Comparison of ENCODE assay signal across 30 mouse cellular contexts in the genomic region with DNA sequence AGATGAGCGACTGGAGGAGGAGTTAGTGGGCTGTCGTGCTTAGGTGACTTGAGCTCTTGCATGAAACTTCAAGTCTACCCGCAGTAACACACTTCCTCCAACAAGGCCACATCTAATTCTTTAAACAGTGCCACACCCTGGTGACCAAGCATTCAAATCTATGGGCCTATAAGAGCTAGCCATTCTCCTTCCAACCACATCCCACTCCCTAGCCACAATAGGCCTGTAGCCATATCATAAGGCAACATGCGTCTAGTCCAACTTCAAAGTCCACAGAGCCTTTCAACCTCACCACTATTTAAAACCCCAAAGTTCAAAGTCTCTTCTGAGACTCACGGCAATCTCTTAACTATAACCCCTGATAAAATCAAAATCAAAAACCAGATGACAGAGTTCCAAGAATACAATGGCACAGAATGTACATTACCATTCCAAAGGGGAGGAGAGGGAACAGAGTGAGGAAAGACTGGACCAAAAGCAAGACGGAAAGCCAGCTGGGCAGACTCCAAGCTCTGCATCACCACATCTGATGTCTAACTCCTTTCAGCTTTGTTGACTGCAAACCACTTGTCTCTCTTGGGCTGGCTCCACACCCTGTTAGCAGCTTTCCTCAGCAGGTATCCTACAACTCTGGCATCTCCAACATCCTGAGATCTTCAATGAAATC. TPM values are rescaled to one million over a fixed set of nuclear protein-coding genes. Genes with fewer than 3 reads are reported as not detected.
DNase-seq lines count a peak whose midpoint lies in the region; ATAC-seq and TF ChIP-seq lines count a peak whose summit lies in the region.
"Had no signal": no experiment of that assay in that cellular context is flagged by ENCODE, and none has a peak within 500 bp of the region (broad histone marks: within the 10 kb centered on the region; RNA-seq: fewer than 3 reads in every experiment).

No protein-coding gene starts in this region.

- no peaks in the 10 kb centered on the region for H3K36me3 ChIP-seq in midbrain, postnatal 0 days (ENCODE audit: insufficient read depth, low read length)
- H3K36me3 ChIP-seq in midbrain, embryonic 16.5 days (ENCODE audit: control insufficient read depth, insufficient read depth, low read length), result no peaks in the 10 kb centered on the region
- no peaks in the 10 kb centered on the region for H3K36me3 ChIP-seq in thymus, adult 2 months (ENCODE audit: control insufficient read depth, insufficient read depth, low read length)
- H3K36me3 ChIP-seq: embryonic facial prominence, embryonic 15.5 days; forebrain, embryonic 15.5 days; heart, embryonic 15.5 days; limb, embryonic 10.5 days; midbrain, embryonic 10.5 days had no signal

- no peaks in the 10 kb centered on the region for H3K27me3 ChIP-seq in midbrain, postnatal 0 days (ENCODE audit: insufficient read depth, low read length)
- no peaks in the 10 kb centered on the region for H3K27me3 ChIP-seq in midbrain, embryonic 16.5 days (ENCODE audit: control insufficient read depth, insufficient read depth, low read depth, low read length)
- H3K27me3 ChIP-seq in thymus, adult 2 months (ENCODE audit: control insufficient read depth, insufficient read depth, low read length), result no peaks in the 10 kb centered on the region
- H3K27me3 ChIP-seq: embryonic facial prominence, embryonic 15.5 days; forebrain, embryonic 15.5 days; heart, embryonic 15.5 days had no signal

- WGBS in midbrain, postnatal 0 days, result 86% methylated on average over 6 of the region's 6 CpGs
- WGBS in midbrain, embryonic 16.5 days, result 79% methylated on average over 6 of the region's 6 CpGs
- WGBS in thymus, adult 2 months, result 16% methylated on average over 6 of the region's 6 CpGs

- no peak for TF ChIP-seq CTCF in midbrain, postnatal 0 days (IDR thresholded peaks at IDR 0.05)
- no peak for TF ChIP-seq CTCF in thymus, adult 2 months (IDR thresholded peaks at IDR 0.05; ENCODE audit: borderline replicate concordance, control insufficient read depth, extremely low read depth, insufficient read depth, low read length, poor library complexity)

- peak; percentile 44 to 64 for DNase-seq in cerebellum, postnatal 10 days
- no peak for DNase-seq in cerebellum, postnatal 4 days (ENCODE audit: low spot score in 2 of 2)
- peak; percentile 8 for DNase-seq in left cerebral cortex, postnatal 4 days
- DNase-seq in left cerebral cortex, postnatal 14 days (ENCODE audit: low spot score in 2 of 2), result no peak
- DNase-seq in skeletal muscle tissue, adult 2 months (ENCODE audit: low read depth, low spot score), result peak; percentile 3
- DNase-seq in midbrain, postnatal 0 days (ENCODE audit: low spot score), result no peak
- no peak for DNase-seq in thymus, adult 2 months
- DNase-seq: cerebellum, adult 18-20 months; cerebellum, postnatal 36 days; heart, postnatal 4 days; kidney, postnatal 4 days; layer of hippocampus, adult 9-11 months; liver; lung, adult 18-20 months; lung, postnatal 10 days; spleen, adult 18-20 months; thymus, adult 18-20 months; thymus, postnatal 4 days had no signal

- H3K4me2 ChIP-seq in midbrain, postnatal 0 days (ENCODE audit: low read depth, low read length, poor library complexity, severe bottlenecking), result no peak overlapping the region
- no peak overlapping the region for H3K4me2 ChIP-seq in midbrain, embryonic 16.5 days (ENCODE audit: low read length)
- H3K4me2 ChIP-seq: embryonic facial prominence, embryonic 15.5 days; forebrain, embryonic 15.5 days; heart, embryonic 15.5 days; hindbrain, embryonic 14.5 days had no signal

- no peak for ATAC-seq in midbrain, postnatal 0 days (ENCODE audit: low FRiP score)
- no peak for ATAC-seq in midbrain, embryonic 16.5 days
- ATAC-seq: forebrain, embryonic 15.5 days; inflammation-experienced regulatory T-cells, adult 6 months had no signal

- H3K4me3 ChIP-seq in midbrain, postnatal 0 days (ENCODE audit: low read depth, low read length), result no peak overlapping the region
- no peak overlapping the region for H3K4me3 ChIP-seq in midbrain, embryonic 16.5 days (ENCODE audit: low read depth, low read length)
- no peak overlapping the region for H3K4me3 ChIP-seq in thymus, adult 2 months (ENCODE audit: control insufficient read depth, insufficient read depth, low read length)
- H3K4me3 ChIP-seq: embryonic facial prominence, embryonic 15.5 days; forebrain, embryonic 15.5 days; heart, embryonic 15.5 days; left cerebral cortex, adult 2 months; limb, embryonic 10.5 days; midbrain, embryonic 10.5 days had no signal

- H3K9ac ChIP-seq in midbrain, postnatal 0 days (replicated peaks; ENCODE audit: low read length, poor library complexity, severe bottlenecking), result no peak overlapping the region
- no peak overlapping the region for H3K9ac ChIP-seq in midbrain, embryonic 16.5 days (ENCODE audit: low read depth, low read length)
- H3K9ac ChIP-seq: embryonic facial prominence, embryonic 15.5 days; forebrain, embryonic 15.5 days; heart, embryonic 15.5 days; hindbrain, embryonic 14.5 days had no signal

- intact Hi-C loops in left cerebral cortex, postnatal 4 days (cut with DNase I), result no loop called here
- intact Hi-C loops in left cerebral cortex, postnatal 14 days (cut with DNase I), result no loop called here

- H3K9me3 ChIP-seq in midbrain, postnatal 0 days (ENCODE audit: low read length), result no peaks in the 10 kb centered on the region
- no peaks in the 10 kb centered on the region for H3K9me3 ChIP-seq in midbrain, embryonic 16.5 days (replicated peaks; ENCODE audit: control insufficient read depth, low read length, poor library complexity, severe bottlenecking)
- H3K9me3 ChIP-seq: embryonic facial prominence, embryonic 15.5 days; forebrain, embryonic 15.5 days; heart, embryonic 15.5 days; limb, embryonic 10.5 days; midbrain, embryonic 10.5 days had no signal

- no peaks in the 10 kb centered on the region for H3K4me1 ChIP-seq in midbrain, postnatal 0 days (ENCODE audit: insufficient read depth, low read length)
- H3K4me1 ChIP-seq in midbrain, embryonic 16.5 days (ENCODE audit: control insufficient read depth, insufficient read depth, low read length), result no peaks in the 10 kb centered on the region
- H3K4me1 ChIP-seq in thymus, adult 2 months (replicated peaks; ENCODE audit: control insufficient read depth, insufficient read depth, low read length), result no peaks in the 10 kb centered on the region
- H3K4me1 ChIP-seq: embryonic facial prominence, embryonic 15.5 days; forebrain, embryonic 15.5 days; heart, embryonic 15.5 days; limb, embryonic 10.5 days; midbrain, embryonic 10.5 days had no signal

- TF ChIP-seq POLR2A in thymus, adult 2 months (IDR thresholded peaks at IDR 0.05; ENCODE audit: control insufficient read depth, extremely low read depth, insufficient read depth, low read length, poor library complexity), result no peak

- H3K27ac ChIP-seq in midbrain, postnatal 0 days (ENCODE audit: low read depth, low read length), result no peak overlapping the region
- H3K27ac ChIP-seq in midbrain, embryonic 16.5 days (ENCODE audit: low read length), result no peak overlapping the region
- H3K27ac ChIP-seq in thymus, adult 2 months (ENCODE audit: control insufficient read depth, insufficient read depth, low read length), result no peak overlapping the region
- H3K27ac ChIP-seq: embryonic facial prominence, embryonic 15.5 days; forebrain, embryonic 15.5 days; heart, embryonic 15.5 days; hindbrain, embryonic 14.5 days; left cerebral cortex, adult 2 months; limb, embryonic 10.5 days; midbrain, embryonic 10.5 days had no signal

RNA-seq across cellular contexts. Expression of gene Sptssb, which starts 13.1 kb away (rescaled TPM):
- 1 to 10 TPM in 1 of 2 experiments, under 1 TPM in 1; 0.30 to 1.6 TPM for total RNA-seq in left cerebral cortex, postnatal 4 days (2021)
- 1 to 10 TPM; 3.3 to 4.1 TPM for total RNA-seq in left cerebral cortex, postnatal 14 days (2021)
- 1.3 and 3.2 TPM in 2 replicates for total RNA-seq in midbrain, postnatal 0 days (2014; rRNA removed)
- polyA plus RNA-seq in midbrain, postnatal 0 days (2015; fragmentation: Nextera tagmentation; extraction: Ambion mirVana), result 1.3 and 1.6 TPM in 2 replicates
- 0.37 and 1.2 TPM in 2 replicates for polyA plus RNA-seq in midbrain, embryonic 16.5 days (2015; fragmentation: Nextera tagmentation; extraction: Ambion mirVana)
- polyA plus RNA-seq in thymus, adult 2 months (2012; rRNA removed), result 2.3 and 5.5 TPM in 2 replicates
- total RNA-seq: adrenal gland, postnatal 36 days; gastrocnemius, postnatal 4 days; heart, postnatal 4 days; neutrophil, adult 5-6 weeks had no signal
- polyA plus RNA-seq: inflammation-experienced regulatory T-cells, adult 6 months had no signal

Comparison
In these comparisons a context has a peak if more than half of its experiments do, and no peak if none do; other contexts are left out.
1. DNase-seq: peak in cerebellum, postnatal 10 days (2 of 2), left cerebral cortex, postnatal 4 days (single experiment) and skeletal muscle tissue, adult 2 months (single experiment); none in cerebellum, postnatal 4 days (0 of 2), left cerebral cortex, postnatal 14 days (0 of 2), midbrain, postnatal 0 days (single experiment) and thymus, adult 2 months (single experiment).